Mouse (Mus musculus) heart, embryonic 13.5 days (tissue): ENCODE data around the gene Fbln2. TPM values are rescaled to one million over a fixed set of nuclear protein-coding genes. Genes with fewer than 3 reads are reported as not detected.
"Not testable (repeated sequence)": the region's sequence is repeated elsewhere in the genome, so short reads cannot be mapped to it uniquely, and the experiment has no call there.

ENCODE experiments used
- ATAC-seq: fragments of 200-750 bp; cut with Nextera tagmentation; 2 replicates; pipeline ENCODE4 v1.8.0; 2017; ENCODE audit warnings: moderate TSS enrichment; ENCODE audit not compliant: insufficient number of reproducible peaks, low FRiP score, low TSS enrichment; ENCODE audit errors: extremely low read depth
- H3K27ac ChIP-seq: fragments of 300-500 bp; sonication (generic); replicated peaks from 2 replicates; pipeline ENCODE4 v1.5.1; 2015; ENCODE audit warnings: moderate library complexity, mild to moderate bottlenecking, inconsistent platforms
- H3K27me3 ChIP-seq: fragments of 300-500 bp; sonication (generic); replicated peaks from 2 replicates; pipeline ENCODE4 v1.6.1; 2015; ENCODE audit warnings: mild to moderate bottlenecking, inconsistent platforms
- H3K36me3 ChIP-seq: fragments of 300-500 bp; sonication (generic); 2 replicates; pipeline ENCODE4 v1.6.1; 2015; ENCODE audit warnings: mild to moderate bottlenecking, inconsistent platforms
- H3K4me1 ChIP-seq: fragments of 300-500 bp; sonication (generic); 2 replicates; pipeline ENCODE4 v1.6.1; 2015; ENCODE audit warnings: inconsistent platforms
- H3K4me2 ChIP-seq: fragments of 300-500 bp; sonication (generic); 2 replicates; pipeline ENCODE4 v1.6.1; 2015; ENCODE audit warnings: inconsistent platforms, mild to moderate bottlenecking, moderate library complexity
- H3K4me3 ChIP-seq: fragments of 300-500 bp; sonication (generic); 2 replicates; pipeline ENCODE4 v1.5.1; 2015; ENCODE audit warnings: moderate library complexity, mild to moderate bottlenecking, inconsistent platforms
- H3K9ac ChIP-seq: fragments of 300-500 bp; sonication (generic); 2 replicates; pipeline ENCODE4 v1.6.1; 2015; ENCODE audit warnings: inconsistent platforms, mild to moderate bottlenecking, moderate library complexity
- H3K9me3 ChIP-seq: fragments of 300-500 bp; sonication (generic); 2 replicates; pipeline ENCODE4 v1.6.1; 2016; ENCODE audit warnings: inconsistent platforms
- WGBS: fragments of 180-500 bp; shearing (Covaris S2); methylation state at CpG from one replicate; pipeline ENCODE4 v1.1.7; 2015; ENCODE audit warnings: mixed read lengths; 5-methylcytosine and 5-hydroxymethylcytosine counted together
- polyA plus RNA-seq: library from polyadenylated mRNA; unstranded; fragments of >200 nt; fragmentation: Nextera tagmentation; extraction: Ambion mirVana; gene quantifications from 2 replicates; pipeline ENCODE4 v1.2.1, GENCODE M21; 2015

Gene Fbln2
- polyA plus RNA-seq: 173 and 181 TPM in 2 replicates

DNA sequence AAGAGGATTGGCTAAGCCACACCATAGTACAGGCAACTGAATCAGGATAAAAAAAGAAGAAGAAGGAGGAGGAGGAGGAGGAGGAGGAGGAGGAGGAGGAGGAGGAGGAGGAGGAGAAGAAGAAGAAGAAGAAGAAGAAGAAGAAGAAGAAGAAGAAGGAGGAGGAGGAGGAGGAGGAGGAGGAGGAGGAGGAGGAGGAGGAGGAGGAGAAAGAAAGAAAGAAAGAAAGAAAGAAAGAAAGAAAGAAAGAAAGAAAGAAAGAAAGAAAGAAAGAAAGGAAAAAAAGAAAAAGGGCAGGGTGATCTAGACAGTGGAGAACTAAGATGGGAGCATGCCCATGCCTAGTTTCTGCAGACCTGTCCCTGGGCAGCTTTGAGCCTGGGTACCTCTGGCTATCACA is at the start of gene Fbln2:
Gene Fbln2 (plus strand): TSS at position 301 of the 400 bp plus-strand sequence.
- peak within 1 kb of the TSS; percentile 56 for H3K4me3 ChIP-seq
- peak within 1 kb of the TSS; percentile 78 for H3K9ac ChIP-seq
- H3K27ac ChIP-seq: peak within 1 kb of the TSS; percentile 89
- H3K36me3 ChIP-seq, ATAC-seq, H3K9me3 ChIP-seq: not testable (repeated sequence)
- peak within 1 kb of the TSS; percentile 73 for H3K4me2 ChIP-seq
- H3K4me1 ChIP-seq: peaks cover 88% of the 10 kb centered on the region
- H3K27me3 ChIP-seq: peaks cover 23% of the 10 kb centered on the region

DNA sequence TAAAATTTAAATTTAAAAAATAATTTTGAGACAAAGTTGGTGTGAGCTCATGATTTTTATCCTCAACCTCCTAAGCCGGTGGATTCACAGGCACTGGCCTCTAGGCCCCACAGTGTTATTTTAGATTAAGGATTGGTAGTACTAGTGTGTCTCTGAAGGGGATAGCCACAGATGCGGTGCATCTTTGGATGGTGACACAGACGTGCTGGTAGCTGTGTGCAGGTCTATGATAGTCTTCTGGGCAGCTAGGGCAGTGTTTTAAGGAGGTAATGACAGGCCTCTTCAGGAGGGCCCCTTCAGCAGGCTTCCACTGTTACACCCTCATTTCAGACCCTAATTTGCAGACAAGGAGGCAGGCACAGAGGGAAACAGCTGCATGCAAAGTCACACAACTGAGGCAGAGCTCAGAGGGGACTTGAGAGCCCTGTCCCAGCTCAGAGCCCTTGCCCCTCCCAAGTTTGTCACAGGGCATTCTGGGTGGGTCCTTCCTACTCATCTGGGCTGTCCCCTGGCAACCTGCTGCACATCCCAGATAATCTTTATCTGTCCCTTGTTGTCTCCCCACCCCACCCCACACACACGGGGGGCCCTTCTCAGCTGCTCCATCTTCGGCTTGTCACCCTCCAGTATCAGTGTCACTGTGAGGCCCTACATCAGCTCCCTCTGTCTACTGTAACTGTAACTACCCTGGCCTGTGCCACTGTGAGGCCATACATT is 48.9 kb upstream of the Fbln2 start:
- Histone ChIP-seq H3K9ac (0 out of 2 replicates have a peak overlapping the region, but pooled peaks have one; percentile 21), H3K36me3 (peaks cover 6% of the 10 kb centered on the region; the same call in 1 of the 2 replicates), H3K4me1 (peaks cover 58% of the 10 kb centered on the region), H3K4me2 (no peak overlapping the region), H3K9me3 (no peaks in the 10 kb centered on the region), H3K27me3 (peaks cover 5% of the 10 kb centered on the region; the same call in 1 of the 2 replicates), H3K27ac (peak overlapping the region; percentile 66), H3K4me3 (no peak overlapping the region)
- WGBS: 31% methylated on average over 5 of the region's 5 CpGs
- ATAC-seq: peak; percentile 53

GRCm38 (mm10) chr6:91164584-91164983 is 47.7 kb upstream of the Fbln2 start:
- H3K9me3 ChIP-seq: no peaks in the 10 kb centered on the region
- H3K4me3 ChIP-seq: no peak overlapping the region
- 79% methylated on average over 2 of the region's 2 CpGs for WGBS
- no peak overlapping the region for H3K9ac ChIP-seq
- H3K36me3 ChIP-seq: peaks cover 16% of the 10 kb centered on the region; the same call in 1 of the 2 replicates
- no peak overlapping the region for H3K27ac ChIP-seq
- peaks cover 5% of the 10 kb centered on the region; the same call in 1 of the 2 replicates for H3K27me3 ChIP-seq
- H3K4me1 ChIP-seq: peaks cover 46% of the 10 kb centered on the region
- H3K4me2 ChIP-seq: no peak overlapping the region
- no peak for ATAC-seq

DNA sequence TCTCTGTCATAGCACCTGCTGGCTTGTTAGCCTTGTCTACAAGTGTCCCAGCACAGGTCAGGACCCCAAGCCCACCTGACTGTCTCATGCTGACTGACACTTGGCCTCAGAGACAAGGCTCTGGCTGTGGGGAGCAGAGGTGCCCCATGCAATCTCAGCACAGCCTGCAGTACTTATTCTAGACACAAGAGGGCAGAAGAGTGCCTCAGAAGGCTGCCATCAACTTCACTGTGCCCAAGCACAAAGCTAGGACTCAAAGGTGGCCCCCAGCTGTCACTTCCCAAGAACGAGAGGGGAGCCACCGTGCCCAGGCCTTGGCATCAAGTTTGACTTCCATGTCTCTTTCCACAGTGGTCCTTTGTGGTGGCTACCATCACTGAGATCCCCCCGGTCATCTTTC is 47.0 kb upstream of the Fbln2 start:
- no peak overlapping the region for H3K27ac ChIP-seq
- no peak overlapping the region for H3K4me2 ChIP-seq
- peaks cover 5% of the 10 kb centered on the region; the same call in 1 of the 2 replicates for H3K27me3 ChIP-seq
- H3K9me3 ChIP-seq: no peaks in the 10 kb centered on the region
- peaks cover 18% of the 10 kb centered on the region; the same call in 1 of the 2 replicates for H3K36me3 ChIP-seq
- no peak for ATAC-seq
- 39% methylated on average over 3 of the region's 3 CpGs for WGBS
- H3K9ac ChIP-seq: no peak overlapping the region
- H3K4me3 ChIP-seq: no peak overlapping the region
- peaks cover 40% of the 10 kb centered on the region for H3K4me1 ChIP-seq

DNA sequence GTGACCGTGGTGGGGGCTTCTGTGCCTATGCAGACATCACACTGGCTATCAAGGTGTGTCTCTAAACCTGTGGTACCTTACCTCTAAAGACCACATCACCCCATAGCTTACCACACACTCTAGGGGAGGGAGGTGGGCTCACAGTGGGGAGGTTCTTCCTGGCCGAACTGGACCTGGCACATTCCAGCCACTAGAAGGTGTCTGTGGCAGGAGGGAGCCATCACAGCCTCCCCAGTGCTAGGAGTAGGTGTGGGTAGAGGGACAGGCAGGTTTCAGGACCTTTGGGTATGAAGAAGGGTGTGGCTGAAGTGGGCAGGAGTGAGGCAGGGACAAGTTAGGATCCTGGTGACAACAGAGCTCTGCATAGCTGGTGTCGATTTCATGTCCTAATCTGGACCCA is 44.4 kb upstream of the Fbln2 start:
- Histone ChIP-seq H3K27ac (no peak overlapping the region), H3K4me2 (no peak overlapping the region), H3K36me3 (peaks cover 39% of the 10 kb centered on the region), H3K4me3 (no peak overlapping the region), H3K27me3 (peaks cover 5% of the 10 kb centered on the region; the same call in 1 of the 2 replicates), H3K9me3 (no peaks in the 10 kb centered on the region), H3K4me1 (peaks cover 18% of the 10 kb centered on the region), H3K9ac (no peak overlapping the region)
- WGBS: 42% methylated on average over 3 of the region's 3 CpGs
- no peak for ATAC-seq

DNA sequence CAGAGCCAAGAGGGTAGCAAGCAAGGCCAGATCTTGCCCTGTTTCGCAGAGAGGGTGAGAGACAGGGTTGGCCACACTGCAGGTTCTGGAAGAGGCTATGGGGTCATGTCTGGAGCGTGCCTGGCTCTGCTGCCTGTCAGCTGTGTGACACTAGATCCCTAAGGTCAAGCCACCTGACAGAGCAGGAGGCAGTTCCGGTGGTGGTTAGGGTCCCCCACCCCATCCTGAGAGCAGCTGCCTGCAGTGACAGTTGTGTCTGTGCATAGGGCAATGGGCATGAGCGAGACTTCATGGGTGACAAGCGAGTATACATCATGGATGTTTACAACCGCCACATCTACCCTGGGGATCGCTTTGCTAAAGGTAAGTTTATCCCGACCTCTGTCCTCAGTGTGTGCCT is 43.1 kb upstream of the Fbln2 start:
- H3K27ac ChIP-seq: no peak overlapping the region
- no peak for ATAC-seq
- no peak overlapping the region for H3K9ac ChIP-seq
- peaks cover 9% of the 10 kb centered on the region for H3K4me1 ChIP-seq
- no peaks in the 10 kb centered on the region for H3K9me3 ChIP-seq
- H3K4me2 ChIP-seq: no peak overlapping the region
- H3K36me3 ChIP-seq: peaks cover 40% of the 10 kb centered on the region
- no peak overlapping the region for H3K4me3 ChIP-seq
- 82% methylated on average over 8 of the region's 8 CpGs for WGBS
- H3K27me3 ChIP-seq: peaks cover 5% of the 10 kb centered on the region; the same call in 1 of the 2 replicates

- H3K4me2 ChIP-seq: no peak overlapping the region
Measured at GRCm38 (mm10) chr6:91171396-91171895, 40.8 kb upstream of the Fbln2 start.

DNA sequence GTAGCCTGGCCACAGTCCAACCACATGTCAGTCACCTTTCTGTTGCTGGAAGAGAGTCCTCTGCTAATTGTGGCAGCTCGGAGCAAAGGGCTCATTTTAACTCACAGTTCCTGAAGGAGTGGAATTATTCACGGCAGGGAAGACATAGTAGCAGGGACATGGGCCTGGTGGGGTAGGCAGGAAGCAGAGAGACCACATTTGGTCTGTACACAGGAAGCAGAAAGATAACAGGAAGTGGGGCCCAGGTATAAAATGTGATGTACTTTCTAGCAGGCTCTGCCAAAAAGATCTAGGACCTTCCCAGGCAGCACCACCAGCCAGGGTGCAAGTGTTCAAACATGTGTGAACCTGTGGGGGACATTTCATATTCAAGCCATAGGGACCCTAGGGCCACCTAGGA is 39.9 kb upstream of the Fbln2 start:
- H3K9me3 ChIP-seq: no peaks in the 10 kb centered on the region
- H3K27ac ChIP-seq: no peak overlapping the region
- H3K4me2 ChIP-seq: no peak overlapping the region
- peaks cover 41% of the 10 kb centered on the region for H3K36me3 ChIP-seq
- ATAC-seq: no peak
- peaks cover 11% of the 10 kb centered on the region for H3K4me1 ChIP-seq
- 46% methylated on average over 2 of the region's 2 CpGs for WGBS
- H3K27me3 ChIP-seq: no peaks in the 10 kb centered on the region
- no peak overlapping the region for H3K9ac ChIP-seq
- H3K4me3 ChIP-seq: no peak overlapping the region

More at GRCm38 (mm10) chr6:91171396-91171895, 40.8 kb upstream of the Fbln2 start:
- Histone ChIP-seq H3K27me3 (no peaks in the 10 kb centered on the region), H3K27ac (no peak overlapping the region), H3K9ac (no peak overlapping the region), H3K9me3 (no peaks in the 10 kb centered on the region), H3K4me3 (no peak overlapping the region), H3K36me3 (peaks cover 44% of the 10 kb centered on the region), H3K4me1 (peaks cover 7% of the 10 kb centered on the region)
- 73% methylated on average over 3 of the region's 3 CpGs for WGBS
- no peak for ATAC-seq

GRCm38 (mm10) chr6:91173221-91173880 is 38.9 kb upstream of the Fbln2 start:
- Histone ChIP-seq H3K27me3 (peaks cover 3% of the 10 kb centered on the region; the same call in 1 of the 2 replicates), H3K27ac (no peak overlapping the region), H3K9me3 (no peaks in the 10 kb centered on the region), H3K4me1 (peaks cover 11% of the 10 kb centered on the region), H3K4me2 (no peak overlapping the region), H3K4me3 (no peak overlapping the region), H3K36me3 (peaks cover 39% of the 10 kb centered on the region), H3K9ac (no peak overlapping the region)
- 46% methylated on average over 7 of the region's 7 CpGs for WGBS
- ATAC-seq: no peak

GRCm38 (mm10) chr6:91174211-91174610 is 38.0 kb upstream of the Fbln2 start:
- H3K4me3 ChIP-seq: no peak overlapping the region
- H3K9me3 ChIP-seq: no peaks in the 10 kb centered on the region
- H3K27ac ChIP-seq: no peak overlapping the region
- peaks cover 11% of the 10 kb centered on the region for H3K4me1 ChIP-seq
- WGBS: 73% methylated on average over 3 of the region's 3 CpGs
- no peak for ATAC-seq
- H3K9ac ChIP-seq: no peak overlapping the region; the same call in 1 of the 2 replicates
- peaks cover 32% of the 10 kb centered on the region for H3K36me3 ChIP-seq
- no peak overlapping the region for H3K4me2 ChIP-seq
- peaks cover 3% of the 10 kb centered on the region; the same call in 1 of the 2 replicates for H3K27me3 ChIP-seq

DNA sequence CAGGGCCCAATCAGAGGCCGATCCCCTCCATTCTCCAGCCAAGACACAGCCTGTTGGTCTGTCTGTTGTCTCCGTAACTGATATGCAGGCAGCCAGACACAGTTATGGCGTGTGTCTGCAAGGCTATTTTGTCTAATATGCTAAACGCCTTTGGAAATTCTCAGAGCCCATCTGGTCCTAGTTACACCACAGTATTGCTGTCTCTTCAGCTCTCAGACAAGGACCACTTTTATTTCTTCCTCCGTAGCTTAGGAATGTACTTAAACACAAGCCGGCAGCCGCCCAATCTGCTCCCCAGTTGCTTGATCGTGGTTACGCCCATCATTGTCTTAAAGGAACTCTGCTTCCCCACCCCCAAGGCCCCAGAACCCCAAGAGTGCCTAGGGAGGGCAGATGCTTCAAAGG is 31.5 kb upstream of the Fbln2 start:
- Histone ChIP-seq H3K9ac (no peak overlapping the region), H3K36me3 (no peaks in the 10 kb centered on the region), H3K4me3 (no peak overlapping the region), H3K27ac (peak overlapping the region; percentile 43), H3K4me2 (no peak overlapping the region), H3K4me1 (peaks cover 44% of the 10 kb centered on the region), H3K9me3 (no peaks in the 10 kb centered on the region), H3K27me3 (peaks cover 3% of the 10 kb centered on the region)
- no peak for ATAC-seq
- 56% methylated on average over 9 of the region's 9 CpGs for WGBS
